Mouse (Mus musculus) adrenal gland, postnatal 10 days (tissue): ENCODE measurements around the gene Tdgf1. TPM values are rescaled to one million over a fixed set of nuclear protein-coding genes. Genes with fewer than 3 reads are reported as not detected.

Experiments used
- DNase-seq: peaks from one replicate; pipeline ENCODE4 v3.0.0; 2021; ENCODE audit warnings: mixed read lengths
- total RNA-seq, 2 experiments: library from RNA; stranded (reverse); gene quantifications; 2 replicates each; pipeline ENCODE4 v1.2.3; 2021

The Tdgf1 gene
- total RNA-seq, 2 experiments from 2014 or later, result not detected

GRCm38 (mm10) chr9:110953550-110954461, 7.8 kb upstream of the Tdgf1 start:
- DNase-seq, result peak; percentile 84

- no peak for DNase-seq
Observed at GRCm38 (mm10) chr9:110952931-110953549, 7.1 kb upstream of the Tdgf1 start.

- DNase-seq, result no peak
Observed at GRCm38 (mm10) chr9:110952398-110952797, 6.4 kb upstream of the Tdgf1 start.

- DNase-seq, result no peak
Observed at GRCm38 (mm10) chr9:110951866-110952265, 5.9 kb upstream of the Tdgf1 start.

- no peak for DNase-seq
Observed at GRCm38 (mm10) chr9:110951397-110951796, 5.4 kb upstream of the Tdgf1 start, which contains the start of gene Lrrc2. TSS of gene Lrrc2 (plus strand) at chr9:110951545.

GRCm38 (mm10) chr9:110950109-110950508, 4.2 kb upstream of the Tdgf1 start:
- no peak for DNase-seq

GRCm38 (mm10) chr9:110948813-110949310, 2.9 kb upstream of the Tdgf1 start:
- DNase-seq, result no peak

- DNase-seq, result no peak
Observed at GRCm38 (mm10) chr9:110947900-110948299, 1.9 kb upstream of the Tdgf1 start.

- no peak for DNase-seq
Observed at GRCm38 (mm10) chr9:110947261-110947661, 1.3 kb upstream of the Tdgf1 start.

- DNase-seq, result peak; percentile 28
Observed at GRCm38 (mm10) chr9:110946548-110947044, 638 bp upstream of the Tdgf1 start.

GRCm38 (mm10) chr9:110945343-110945742, 615 bp downstream of the Tdgf1 start:
- no peak for DNase-seq

GRCm38 (mm10) chr9:110944265-110944664, 1.7 kb downstream of the Tdgf1 start:
- DNase-seq, result no peak

- no peak for DNase-seq
Observed at GRCm38 (mm10) chr9:110937506-110938490, 8.2 kb downstream of the Tdgf1 start.

- DNase-seq, result no peak
Observed at GRCm38 (mm10) chr9:110935941-110936340, 10.0 kb downstream of the Tdgf1 start.

- DNase-seq, result no peak
Observed at GRCm38 (mm10) chr9:110933850-110934437, 12.0 kb downstream of the Tdgf1 start.

GRCm38 (mm10) chr9:110931573-110931972, 14.4 kb downstream of the Tdgf1 start:
- DNase-seq, result no peak

GRCm38 (mm10) chr9:110922759-110923158, 23.2 kb downstream of the Tdgf1 start:
- DNase-seq, result peak; percentile 88

GRCm38 (mm10) chr9:110920665-110921419, 25.1 kb downstream of the Tdgf1 start:
- DNase-seq, result no peak

GRCm38 (mm10) chr9:110916786-110917185, 29.2 kb downstream of the Tdgf1 start, which contains the start of gene Fam240a:
TSS of gene Fam240a (minus strand) at chr9:110916861.
- DNase-seq, result no peak

- no peak for DNase-seq
Observed at GRCm38 (mm10) chr9:110915466-110915865, 30.5 kb downstream of the Tdgf1 start.
